Mouse (Mus musculus): ENCODE results near the gene March7.

March7 gene

DNA sequence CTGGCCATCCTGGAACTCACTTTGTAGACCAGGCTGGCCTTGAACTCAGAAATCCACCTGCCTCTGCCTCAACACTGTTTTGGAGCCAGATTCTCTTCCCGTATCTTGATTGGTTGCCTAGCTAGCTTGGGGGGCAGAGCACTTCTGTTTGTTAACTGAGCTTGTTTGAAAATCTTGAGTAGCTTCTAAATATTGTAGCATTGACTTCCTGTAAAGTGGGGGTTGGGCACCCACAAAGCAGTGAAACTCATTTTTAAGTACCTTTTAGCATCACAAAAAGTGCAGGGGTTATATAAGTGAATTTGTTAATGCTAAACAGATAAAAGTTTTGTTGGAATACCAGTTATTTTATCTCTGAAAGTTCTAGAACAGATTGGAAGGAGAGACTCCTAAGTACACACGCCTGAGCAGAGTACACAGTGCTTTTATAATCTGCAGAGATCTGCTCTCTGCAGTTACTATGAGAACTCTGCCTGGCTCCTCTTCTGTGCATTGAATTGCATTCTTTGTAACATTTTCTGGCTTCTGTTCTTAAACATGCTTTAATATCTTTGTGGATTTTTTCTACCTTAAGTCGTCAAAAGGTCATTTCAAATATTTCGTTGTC lies 7.0 kb downstream of the March7 start:
- no peak for DNase-seq (ENCODE audit: low spot score)

DNA sequence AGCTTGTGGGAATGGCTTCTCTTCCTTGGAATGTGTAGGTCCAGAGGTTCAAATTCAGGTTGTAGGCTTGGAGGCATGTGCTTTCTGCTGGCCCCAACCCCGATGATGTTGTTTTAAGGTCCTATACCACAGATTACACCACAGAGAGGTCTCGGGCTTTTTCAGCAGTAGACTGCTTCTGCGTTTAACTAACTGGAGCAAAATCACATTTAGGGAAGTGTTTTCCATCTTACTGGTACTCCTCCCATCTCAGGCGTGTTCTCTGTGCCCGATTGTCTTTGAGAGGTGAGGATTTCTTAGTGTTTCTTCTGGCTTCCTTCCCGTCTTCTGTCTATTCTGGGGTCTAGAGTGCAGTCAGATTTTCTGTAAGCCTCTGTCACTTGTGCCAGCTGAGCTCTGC lies 7.9 kb downstream of the March7 start:
- DNase-seq (ENCODE audit: low spot score) = no peak

DNA sequence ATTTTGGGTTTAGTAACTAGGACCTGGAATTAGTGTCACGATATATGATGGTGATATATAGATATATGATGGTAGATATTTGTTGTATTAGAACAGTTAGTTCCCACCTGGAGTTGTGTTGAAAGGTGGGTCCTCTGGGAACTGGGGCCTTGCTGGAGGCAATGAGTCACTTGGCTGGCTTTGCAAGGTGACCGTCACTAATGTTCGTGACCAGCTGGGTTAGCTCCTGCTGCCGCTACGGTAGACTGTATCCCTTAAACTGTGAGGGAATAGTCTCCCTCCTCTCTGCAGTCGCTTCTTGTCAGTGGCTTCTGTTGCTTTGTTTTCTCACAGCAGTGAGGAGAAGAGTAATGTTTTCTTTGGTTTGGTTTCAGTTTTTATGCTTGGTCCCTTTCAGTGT lies 11.5 kb downstream of the March7 start:
- DNase-seq (ENCODE audit: low spot score) = no peak

DNA sequence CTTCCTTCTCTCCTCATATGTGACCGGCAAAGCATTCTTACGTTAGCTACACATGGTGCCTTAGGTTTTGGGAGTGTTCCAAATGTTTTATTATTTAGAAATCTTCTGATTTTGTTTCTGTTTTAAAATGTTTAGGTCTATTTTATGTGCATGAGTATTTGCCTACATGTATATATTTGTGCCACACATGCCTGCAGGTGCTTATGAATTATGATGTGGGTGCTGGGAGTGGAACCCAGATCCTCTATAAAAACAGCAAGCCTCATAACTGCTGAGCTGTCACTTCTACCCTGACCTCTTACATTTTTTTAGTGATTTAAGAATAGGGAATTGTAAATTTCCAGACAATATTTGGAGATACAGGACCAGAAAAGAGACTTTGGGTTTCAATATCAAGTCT lies 12.3 kb downstream of the March7 start:
- DNase-seq (ENCODE audit: low spot score) = no peak

DNA sequence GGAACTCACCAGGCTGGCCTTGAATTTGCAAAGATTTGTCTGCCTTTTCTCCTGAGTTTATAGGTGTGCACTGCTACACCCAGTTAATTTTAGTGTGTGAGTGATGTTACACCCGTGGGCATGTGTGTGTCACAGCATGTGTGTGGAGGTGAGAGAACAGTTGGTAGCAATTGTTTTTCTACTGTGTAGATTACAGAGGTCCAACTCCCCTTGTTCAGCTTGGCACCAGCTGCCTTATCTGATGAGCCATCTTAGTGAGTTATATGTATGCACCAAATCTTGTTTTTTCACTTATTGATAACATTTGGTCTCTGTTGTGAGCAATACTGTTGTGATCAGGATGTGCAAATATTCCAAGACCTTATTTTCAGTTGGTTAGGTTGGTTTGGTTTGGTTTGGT lies 13.8 kb downstream of the March7 start:
- DNase-seq (ENCODE audit: low spot score) = no peak

DNA sequence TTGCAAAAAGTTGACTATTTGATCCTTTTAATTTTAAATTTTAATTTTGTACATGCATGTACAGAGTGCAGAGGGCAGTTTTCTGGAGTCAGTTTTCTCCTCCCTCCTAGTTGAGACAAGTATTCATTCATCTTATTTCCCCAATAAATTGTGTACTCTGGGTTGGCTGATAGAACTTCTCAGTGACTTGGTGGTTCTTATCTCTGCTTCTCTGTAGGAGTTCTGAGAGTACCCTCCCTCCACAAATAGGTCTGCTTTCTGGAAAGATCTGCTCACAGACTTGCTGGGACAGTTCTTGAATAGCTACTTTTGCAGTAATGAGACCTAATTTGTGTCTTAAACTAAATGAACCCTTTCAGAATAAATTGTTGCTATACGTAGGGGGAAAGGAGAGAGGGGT lies 18.8 kb downstream of the March7 start:
- no peak for DNase-seq (ENCODE audit: low spot score)

DNA sequence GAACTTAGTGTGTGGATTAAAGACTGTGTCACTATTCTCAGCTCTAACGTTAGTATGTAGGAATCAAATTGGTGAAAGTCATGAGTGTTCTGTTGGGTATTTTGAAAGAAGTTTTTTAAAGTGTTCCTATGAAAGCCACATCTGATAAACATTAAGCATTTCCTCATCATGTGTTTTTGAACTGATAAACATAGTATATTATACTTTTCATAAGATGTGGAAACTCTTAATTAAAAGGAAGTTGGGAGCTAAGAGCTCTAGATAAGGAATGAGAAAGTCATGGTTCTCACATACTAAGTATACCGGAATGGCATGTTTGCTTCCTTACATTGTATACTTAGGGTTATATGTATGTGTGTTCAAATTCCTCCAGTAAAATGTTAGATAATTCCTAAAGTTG lies 20.7 kb downstream of the March7 start:
- DNase-seq (ENCODE audit: low spot score) = no peak

DNA sequence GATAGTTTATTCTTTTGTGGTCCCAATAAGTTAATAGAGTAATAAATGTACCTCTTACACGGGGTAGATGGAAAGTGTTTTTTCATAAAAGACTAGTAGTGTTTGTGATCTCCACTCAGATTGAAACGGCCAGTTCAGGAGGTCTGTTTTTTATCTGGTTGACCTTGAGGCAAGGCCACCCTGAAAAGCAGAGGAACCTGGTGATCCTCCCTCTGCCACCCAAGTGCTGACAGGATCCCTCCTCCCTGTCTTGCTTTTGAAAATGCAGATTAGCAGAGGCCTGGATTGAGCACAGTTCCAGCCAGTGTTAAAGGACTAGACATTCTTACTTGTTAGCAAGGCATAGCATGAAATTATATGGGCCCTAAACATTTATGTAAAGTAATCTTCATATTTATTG lies 23.5 kb downstream of the March7 start:
- DNase-seq (ENCODE audit: low spot score) = no peak

DNA sequence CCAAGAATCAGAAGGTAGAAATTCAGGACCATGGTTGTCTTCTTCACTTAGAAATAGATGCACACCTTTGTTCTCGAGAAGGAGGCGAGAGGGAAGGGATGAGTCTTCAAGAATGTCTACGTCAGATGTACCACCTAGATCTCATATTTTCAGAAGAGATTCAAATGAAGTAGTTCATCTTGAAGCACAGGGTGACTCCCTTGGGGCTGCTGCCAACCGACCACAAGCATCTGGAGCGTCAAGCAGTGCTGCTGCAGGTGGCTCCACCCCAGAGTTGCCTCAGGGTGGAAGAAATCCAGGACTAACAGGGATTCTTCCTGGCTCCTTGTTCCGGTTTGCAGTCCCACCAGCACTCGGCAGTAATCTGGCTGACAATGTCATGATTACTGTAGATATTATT lies 24.8 kb downstream of the March7 start:
- no peak for DNase-seq (ENCODE audit: low spot score)

DNA sequence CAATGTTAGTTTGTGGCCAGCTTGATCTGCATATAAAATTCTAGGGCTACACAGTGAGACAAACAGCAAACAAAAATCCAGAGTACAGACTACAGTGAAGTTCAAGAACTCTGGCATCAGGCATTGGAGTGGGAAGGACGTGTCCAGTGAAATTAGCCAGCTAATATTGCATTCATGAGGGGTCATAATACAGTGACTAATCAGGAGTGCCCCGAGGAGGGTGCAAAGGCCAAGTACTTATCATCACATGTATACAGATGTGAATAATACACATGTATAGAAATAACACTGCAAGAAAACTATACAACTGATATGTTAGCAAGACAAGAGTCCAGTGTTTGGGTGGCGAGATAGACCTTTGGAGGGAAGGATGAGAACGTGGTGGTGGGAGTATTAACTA lies 43.1 kb downstream of the March7 start:
- DNase-seq (ENCODE audit: low spot score) = no peak

DNA sequence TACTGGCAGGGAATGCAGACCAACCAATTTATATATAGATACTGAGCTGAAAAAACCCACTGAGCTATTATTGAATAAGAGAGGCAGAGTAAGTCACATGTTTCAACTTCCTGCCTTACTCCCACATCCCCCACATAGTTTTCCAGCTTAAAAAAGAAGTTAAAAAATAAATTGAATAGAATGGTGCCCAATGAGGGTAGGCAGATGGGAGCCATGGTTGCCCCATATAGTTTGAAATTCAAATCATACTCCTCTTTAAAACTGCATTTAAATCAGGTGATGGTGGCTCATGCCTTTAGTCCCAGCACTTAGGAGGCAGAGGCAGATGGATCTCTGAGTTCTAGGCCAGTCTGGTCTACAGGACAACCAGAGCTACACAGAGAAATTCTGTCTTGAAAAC lies 43.8 kb downstream of the March7 start:
- DNase-seq (ENCODE audit: low spot score) = no peak

DNA sequence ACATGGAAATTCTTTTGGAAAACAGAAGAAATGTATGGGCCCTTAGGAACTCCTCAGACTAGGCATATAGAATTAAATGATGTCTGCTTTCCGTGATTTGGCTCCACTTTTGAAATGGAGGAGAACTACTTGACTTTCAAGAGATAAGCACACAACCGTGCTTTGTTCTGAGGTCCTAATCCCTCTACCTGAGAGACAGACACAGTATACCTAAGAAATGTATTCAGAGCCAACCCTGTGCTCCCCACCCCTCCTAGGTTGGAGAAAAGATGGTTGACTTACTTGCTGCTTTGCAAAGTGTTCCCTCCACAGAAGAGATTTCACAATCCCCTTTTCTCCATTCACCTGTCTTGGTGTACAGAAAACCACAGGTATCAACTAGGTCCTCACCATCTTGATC lies 47.1 kb downstream of the March7 start:
- no peak for DNase-seq (ENCODE audit: low spot score)

DNA sequence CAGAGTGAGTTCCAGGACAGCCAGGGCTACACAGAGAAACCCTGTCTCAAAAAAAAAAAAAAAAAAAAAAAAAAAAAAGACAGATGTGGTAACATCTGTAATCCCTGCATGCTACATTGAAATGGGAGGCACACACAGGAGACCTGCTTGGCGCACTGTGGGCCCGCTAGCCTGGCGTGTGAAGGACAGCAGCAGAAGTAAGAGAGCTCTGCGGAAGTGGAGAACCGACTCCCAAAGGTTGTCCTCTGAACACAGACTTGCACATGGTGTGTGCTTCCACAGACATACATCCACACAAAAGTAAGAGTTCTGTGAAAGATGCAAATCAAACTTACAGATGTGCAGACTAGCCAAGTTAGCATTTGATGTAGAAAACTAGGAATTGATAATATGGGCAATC lies 49.5 kb downstream of the March7 start:
- DNase-seq (ENCODE audit: low spot score) = no peak

DNA sequence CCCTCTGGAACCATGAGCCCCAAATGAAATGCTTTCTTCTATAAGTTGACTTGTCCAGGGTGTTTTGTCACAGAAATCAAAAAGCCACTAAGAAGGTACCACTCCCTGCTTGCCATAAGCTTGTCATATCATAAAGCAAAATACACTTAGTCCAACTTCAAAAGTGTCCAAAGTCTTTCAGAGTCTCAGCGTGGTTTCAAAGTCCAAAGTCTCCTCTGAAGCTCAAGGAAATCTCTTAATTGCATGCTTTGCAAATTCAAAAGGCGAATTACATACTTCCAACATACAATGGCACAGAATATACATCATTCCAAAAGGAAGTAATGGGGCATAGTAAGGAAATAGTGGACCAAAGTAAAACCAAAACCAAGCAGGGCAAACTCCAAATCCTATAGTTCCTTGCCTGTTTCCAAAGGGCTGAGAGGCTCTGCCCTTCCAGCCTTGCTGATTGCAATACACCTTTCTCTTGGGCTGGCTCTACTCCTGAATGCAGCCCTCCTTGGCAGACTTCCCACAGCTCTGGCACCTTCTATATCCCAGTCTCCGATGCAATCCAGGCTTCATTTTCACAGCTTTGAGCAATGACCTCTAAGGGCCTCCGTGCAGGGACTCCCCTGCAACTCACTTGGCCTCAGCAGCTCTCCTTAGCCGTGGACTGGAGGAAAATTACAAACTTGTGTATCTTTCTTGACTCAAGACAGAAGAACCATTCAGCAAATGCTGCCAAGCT lies 51.1 kb downstream of the March7 start:
- no peak for DNase-seq (ENCODE audit: low spot score)

DNA sequence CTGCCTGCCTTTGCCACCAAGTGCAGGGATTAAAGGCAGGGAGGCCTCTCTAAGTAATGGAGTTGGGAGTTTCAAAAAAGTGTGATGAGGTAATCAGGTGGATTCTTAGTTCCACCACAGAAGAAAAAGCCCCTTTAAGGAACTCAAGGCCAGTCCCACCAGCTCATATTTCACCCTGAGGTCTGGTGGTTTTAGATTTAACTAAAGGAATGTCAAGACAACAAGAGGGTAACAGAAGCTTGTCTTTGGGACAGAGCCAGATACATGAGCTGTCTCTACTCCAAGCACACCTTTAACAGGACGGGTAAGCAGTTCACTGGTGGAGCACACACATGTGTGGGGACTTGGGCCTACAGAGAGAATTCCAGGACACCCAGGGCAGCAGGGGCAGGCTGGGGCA lies 57.9 kb downstream of the March7 start:
- DNase-seq (ENCODE audit: low spot score) = no peak

DNA sequence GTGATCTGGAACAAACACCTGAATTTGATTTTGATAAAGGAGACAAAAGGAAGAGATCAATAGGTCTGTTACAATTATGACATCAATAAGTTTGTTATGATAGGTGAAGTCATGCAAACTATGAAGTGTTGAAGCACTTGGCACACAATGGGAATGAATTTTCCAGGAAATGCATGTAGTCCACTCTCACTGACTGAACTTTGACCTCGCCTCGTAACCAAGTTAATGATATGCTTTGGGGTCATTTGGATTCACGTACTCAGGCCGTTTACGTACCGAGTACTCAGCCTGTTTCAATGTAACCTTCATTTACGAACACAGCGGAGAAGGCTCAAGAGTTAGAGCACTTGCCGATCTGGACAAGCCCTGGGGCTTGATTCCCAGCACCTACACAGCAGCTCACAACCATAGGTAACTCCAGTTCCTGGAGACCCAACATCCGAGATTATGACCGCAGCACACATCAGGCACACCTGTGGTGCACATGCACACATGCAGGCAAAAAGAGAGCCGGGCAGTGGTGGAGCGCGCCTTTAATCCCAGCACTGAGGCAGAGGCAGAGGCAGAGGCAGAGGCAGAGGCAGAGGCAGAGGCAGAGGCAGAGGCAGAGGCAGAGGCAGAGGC lies 60.3 kb downstream of the March7 start:
- no peak for DNase-seq (ENCODE audit: low spot score)

DNA sequence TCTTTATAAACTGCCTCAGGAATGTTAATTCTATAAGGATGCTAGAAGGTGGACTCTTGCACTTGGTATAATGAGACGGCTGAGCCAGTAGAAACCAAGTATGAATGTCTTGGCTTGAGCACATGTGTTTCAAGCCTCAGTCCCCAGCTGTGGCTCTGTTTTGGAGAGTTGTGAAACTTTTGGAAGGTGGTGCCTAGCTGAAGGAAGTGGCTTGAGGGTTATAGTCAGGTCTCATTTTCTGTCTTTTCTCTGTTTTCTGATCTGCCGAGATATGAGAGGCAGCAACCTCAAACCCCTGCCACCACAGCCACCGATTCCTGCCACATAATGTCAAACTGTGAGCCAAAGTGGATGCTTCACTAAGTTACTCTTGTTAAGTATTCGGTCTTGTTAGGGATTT lies 68.9 kb downstream of the March7 start:
- no peak for DNase-seq (ENCODE audit: low spot score)

DNA sequence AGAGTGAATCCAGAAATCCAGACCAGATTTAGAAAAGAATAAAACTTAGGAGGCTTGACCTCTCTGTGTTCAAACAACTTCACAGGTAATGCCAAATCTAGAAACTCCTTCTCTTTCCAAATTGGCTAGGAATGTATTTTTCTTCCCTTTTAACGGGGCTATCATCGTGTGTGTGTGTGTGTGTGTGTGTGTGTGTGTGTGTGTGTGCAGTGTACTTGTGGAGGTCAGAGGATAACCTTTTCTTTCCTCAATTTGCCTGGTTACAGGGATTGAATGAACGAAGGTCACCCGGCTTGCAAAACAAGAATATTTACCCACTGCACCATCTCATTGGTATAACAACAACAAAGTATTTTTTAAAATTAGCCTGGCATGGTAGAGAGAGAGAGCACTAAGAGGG lies 72.9 kb downstream of the March7 start:
- no peak for DNase-seq (ENCODE audit: low spot score)

DNA sequence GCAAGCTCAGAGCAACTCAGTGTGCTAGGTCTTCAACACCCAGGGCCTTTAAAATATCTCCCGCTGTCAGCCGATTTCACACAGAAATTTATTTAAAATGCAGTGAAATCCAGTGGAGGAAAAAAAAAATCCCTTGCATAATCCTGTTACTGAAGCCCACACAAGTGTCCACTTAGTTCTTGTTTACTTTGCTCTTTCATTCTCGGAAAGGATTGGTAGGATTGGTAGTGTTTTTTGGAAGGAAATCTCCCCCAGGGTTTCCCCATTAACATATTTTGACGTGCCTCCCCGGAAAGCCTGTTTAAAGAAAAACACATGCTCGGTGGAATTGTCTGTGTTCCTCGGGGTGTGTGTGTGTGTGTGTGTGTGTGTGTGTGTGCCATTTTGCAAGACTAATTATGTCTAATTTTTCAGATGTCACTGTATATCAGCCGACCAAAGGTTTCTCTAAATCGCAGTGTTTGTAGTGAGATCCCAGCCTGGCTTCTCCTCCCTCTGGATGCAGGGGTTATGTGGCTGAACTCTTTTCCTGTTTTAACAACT lies 73.6 kb downstream of the March7 start:
- no peak for DNase-seq (ENCODE audit: low spot score)

DNA sequence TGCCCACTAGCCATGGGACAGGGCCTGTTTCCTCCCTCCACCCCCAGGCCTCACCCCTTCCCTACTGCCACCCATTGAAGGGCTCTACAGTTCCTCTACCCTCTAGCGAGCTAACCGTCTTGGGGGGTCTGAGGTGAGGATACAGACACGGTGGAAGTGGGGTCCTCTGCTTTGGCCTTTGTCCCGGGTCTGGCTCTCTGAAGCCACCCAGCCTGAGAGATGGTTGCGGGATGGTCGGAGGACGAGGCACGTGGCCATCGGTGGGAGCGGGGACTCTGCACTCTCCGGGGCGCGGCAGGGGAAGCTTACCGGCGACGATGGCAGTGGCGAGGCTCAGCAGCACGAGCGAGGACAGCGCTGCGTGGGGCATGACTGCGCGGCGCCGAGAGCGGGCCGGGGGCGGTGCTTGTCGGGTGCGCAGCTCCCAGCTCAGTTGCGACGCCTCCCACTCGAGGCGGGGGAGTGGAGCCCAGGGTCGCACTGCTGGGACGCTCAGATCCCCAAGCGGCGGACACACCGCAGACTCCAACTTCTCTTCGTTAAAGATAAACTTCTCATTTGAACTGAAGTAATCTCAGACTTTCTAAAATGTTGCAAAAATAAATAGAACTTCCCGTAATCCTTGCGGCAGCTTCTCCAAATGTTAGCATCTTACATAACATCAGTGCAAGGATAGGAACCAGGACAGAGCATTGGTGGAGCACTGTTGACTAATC lies 74.2 kb downstream of the March7 start:
- DNase-seq (ENCODE audit: low spot score) = peak; percentile 11

DNA sequence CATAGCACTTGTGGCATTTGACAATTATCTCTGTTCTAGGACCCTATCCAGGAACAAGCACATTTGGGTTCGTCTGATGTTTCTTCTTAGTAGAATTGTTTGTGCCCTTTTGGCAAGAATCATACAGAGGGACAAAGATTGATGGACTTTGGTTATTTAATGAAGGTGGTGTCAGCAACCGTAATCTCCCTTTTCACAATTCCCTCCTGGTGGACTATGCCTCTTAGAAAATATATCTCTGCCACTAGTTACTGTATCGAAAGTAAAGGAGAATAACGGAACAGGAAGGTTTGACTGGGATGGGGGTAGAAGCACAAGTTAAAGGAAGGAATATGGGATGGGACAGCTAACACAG lies 74.8 kb downstream of the March7 start, which contains the start of gene Cd302:
TSS of gene Cd302 (minus strand) at position 22 of the 355 bp plus-strand sequence.
- DNase-seq (ENCODE audit: low spot score) = no peak

DNA sequence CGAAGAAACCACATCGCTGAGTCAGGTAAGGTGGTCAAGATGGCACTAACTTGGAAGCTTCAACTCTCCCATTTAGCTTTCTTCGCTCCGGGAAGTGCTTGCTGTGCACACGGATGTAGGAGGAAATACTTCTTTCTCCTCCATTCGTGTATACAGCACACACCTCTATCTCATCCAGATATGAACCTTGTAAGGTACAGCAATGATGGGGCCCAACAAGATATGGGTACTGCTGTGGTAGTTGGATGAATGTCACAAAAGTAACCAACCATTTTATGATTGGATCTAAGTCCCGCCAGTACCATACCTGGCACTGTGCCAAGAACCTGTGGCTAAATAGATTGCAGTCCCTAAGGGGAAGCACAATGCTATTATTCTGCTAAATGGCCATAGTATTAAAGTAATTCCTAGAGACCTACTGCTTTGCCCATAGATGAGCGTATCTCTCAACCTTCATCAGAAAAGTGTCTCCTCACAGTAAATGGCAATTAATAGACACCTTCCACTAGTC lies 75.5 kb downstream of the March7 start:
- no peak for DNase-seq (ENCODE audit: low spot score)

DNA sequence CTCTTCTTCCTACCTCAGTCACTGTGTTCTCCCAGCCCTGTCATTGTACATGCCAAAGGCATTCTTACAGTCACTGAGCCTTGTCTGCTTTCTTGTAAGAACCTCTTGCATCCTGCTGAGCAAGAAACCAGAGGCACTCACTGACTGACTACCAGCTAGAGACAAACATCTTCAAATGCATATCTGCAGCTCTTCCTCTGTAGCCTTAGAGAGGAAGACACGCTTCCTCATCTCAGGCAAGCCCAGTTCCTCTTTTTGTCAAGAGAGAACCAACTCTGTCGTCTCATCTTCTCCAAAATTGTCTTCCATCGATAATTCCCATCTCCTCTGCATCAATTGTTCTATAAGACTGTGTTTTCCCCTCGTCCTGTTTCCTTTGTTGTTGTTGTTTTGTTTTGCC lies 78.9 kb downstream of the March7 start:
- no peak for DNase-seq (ENCODE audit: low spot score)

Data from urinary bladder, postnatal 10 days (tissue).